Mouse (Mus musculus) small intestine, adult 2 months (tissue): ENCODE results near the gene Top3b.

Source experiments
- CTCF ChIP-seq: fragments of 200-500 bp; IDR thresholded peaks from 2 replicates; pipeline ENCODE4 v1.5.1; 2012; ENCODE audit warnings: low read depth, mild to moderate bottlenecking, control low read depth, inconsistent platforms, low read length, moderate library complexity, mixed read lengths; ENCODE audit not compliant: insufficient replicate concordance, insufficient read length; ENCODE audit errors: extremely low read depth
- POLR2A ChIP-seq: fragments of 200-500 bp; IDR thresholded peaks from 2 replicates; pipeline ENCODE4 v1.6.1; 2012; ENCODE audit warnings: low read depth, mild to moderate bottlenecking, control low read depth, inconsistent platforms, low read length, moderate library complexity

GRCm38 (mm10) chr16:16926536-16926935 is 56.0 kb downstream of the Top3b start:
- TF ChIP-seq CTCF (no peak), POLR2A (no peak)
